Mouse (Mus musculus): ENCODE results near the gene Dlg2. TPM values are rescaled to one million over a fixed set of nuclear protein-coding genes. Genes with fewer than 3 reads are reported as not detected.

The Dlg2 gene
- polyA plus RNA-seq, 1 experiment: 1.7 TPM

DNA sequence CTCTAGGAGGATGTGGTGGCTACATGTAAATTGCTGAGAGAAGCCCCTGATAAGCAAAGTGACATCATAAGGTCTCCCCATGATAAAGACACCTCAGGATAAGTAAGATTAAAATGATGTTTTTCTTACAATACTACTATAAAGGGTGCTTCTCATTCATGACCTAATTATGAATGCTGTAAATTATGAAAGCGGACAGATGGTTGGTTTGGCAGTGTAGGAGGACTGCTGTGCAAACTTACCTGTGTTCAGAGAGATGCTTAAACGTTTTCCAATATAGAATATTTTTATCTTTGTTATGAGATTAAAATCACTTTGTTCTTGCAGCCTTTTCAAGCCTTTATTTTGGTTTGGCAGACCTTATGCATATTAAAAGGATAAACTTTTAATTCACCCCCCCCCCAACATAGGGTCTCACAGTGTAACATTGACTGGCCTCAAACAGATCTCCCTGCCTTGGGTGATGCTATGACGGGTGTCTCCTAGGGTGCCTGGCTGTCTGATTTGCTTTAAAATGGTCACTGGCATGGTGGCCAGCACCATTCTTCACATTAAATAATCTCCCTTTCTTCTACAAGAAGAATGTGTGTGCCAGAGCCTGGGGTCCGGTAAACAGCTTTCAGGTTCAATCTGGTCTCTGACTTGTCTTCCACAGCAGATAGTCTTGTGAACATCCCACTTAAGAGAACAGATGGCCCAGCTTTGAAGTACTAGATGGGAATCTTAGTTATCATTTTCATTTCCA, 1529.4 kb downstream of the Dlg2 start:
- DNase-seq (ENCODE audit: low read depth in 1 of 2, low spot score in 2 of 2): no peak
- no peaks in the 10 kb centered on the region for H3K36me3 ChIP-seq (ENCODE audit: control insufficient read depth, insufficient read depth, low read length)
- no peak overlapping the region for H3K27ac ChIP-seq (ENCODE audit: insufficient read depth, low read length)
- TF ChIP-seq CTCF (IDR thresholded peaks at IDR 0.05; ENCODE audit: extremely low read depth, insufficient read depth, insufficient read length, insufficient replicate concordance) (no peak), POLR2A (IDR thresholded peaks at IDR 0.05; ENCODE audit: low read depth, low read length) (no peak)
- no peak overlapping the region for H3K4me3 ChIP-seq (ENCODE audit: extremely low read depth, insufficient read depth, insufficient read length)
- no peaks in the 10 kb centered on the region for H3K4me1 ChIP-seq (ENCODE audit: control insufficient read depth, insufficient read depth, insufficient read length)
- no peaks in the 10 kb centered on the region for H3K27me3 ChIP-seq (ENCODE audit: control insufficient read depth, insufficient read depth, low read length)
- WGBS: 82% methylated on average over 4 of the region's 4 CpGs

GRCm38 (mm10) chr7:92008702-92009101, 1532.2 kb downstream of the Dlg2 start:
- no peak overlapping the region for H3K27ac ChIP-seq (ENCODE audit: insufficient read depth, low read length)
- no peak for TF ChIP-seq CTCF (IDR thresholded peaks at IDR 0.05; ENCODE audit: extremely low read depth, insufficient read depth, insufficient read length, insufficient replicate concordance)
- H3K4me3 ChIP-seq (ENCODE audit: extremely low read depth, insufficient read depth, insufficient read length): no peak overlapping the region
- no peaks in the 10 kb centered on the region for H3K4me1 ChIP-seq (ENCODE audit: control insufficient read depth, insufficient read depth, insufficient read length)
- H3K27me3 ChIP-seq (ENCODE audit: control insufficient read depth, insufficient read depth, low read length): no peaks in the 10 kb centered on the region
- no peaks in the 10 kb centered on the region for H3K36me3 ChIP-seq (ENCODE audit: control insufficient read depth, insufficient read depth, low read length)
- WGBS: 97% methylated on average over 1 of the region's 1 CpGs
- DNase-seq (ENCODE audit: low read depth in 1 of 2, low spot score in 2 of 2): no peak

DNA sequence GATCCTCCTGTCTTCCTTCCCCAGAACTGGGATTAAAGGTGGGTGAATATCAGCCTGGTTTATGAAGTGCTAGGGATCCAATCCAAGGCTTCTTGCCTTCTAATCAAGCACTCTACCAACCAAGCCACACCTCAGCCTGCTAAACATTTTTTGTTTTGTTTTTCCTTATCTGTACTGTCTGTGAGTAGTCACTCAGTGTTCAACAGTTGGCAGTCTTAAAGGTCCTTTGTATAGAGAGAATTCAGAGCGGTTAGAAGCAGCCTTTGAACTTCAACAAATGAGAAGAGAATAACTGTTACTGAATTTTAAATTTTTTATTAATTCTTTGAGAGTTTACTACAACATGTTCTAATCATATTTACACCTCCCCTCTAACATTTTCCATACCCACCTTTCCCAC, 1548.5 kb downstream of the Dlg2 start:
- H3K4me3 ChIP-seq (ENCODE audit: extremely low read depth, insufficient read depth, insufficient read length): no peak overlapping the region
- H3K4me1 ChIP-seq (ENCODE audit: control insufficient read depth, insufficient read depth, insufficient read length): no peaks in the 10 kb centered on the region
- H3K27me3 ChIP-seq (ENCODE audit: control insufficient read depth, insufficient read depth, low read length): no peaks in the 10 kb centered on the region
- no peak for TF ChIP-seq CTCF (IDR thresholded peaks at IDR 0.05; ENCODE audit: extremely low read depth, insufficient read depth, insufficient read length, insufficient replicate concordance)
- TF ChIP-seq POLR2A (IDR thresholded peaks at IDR 0.05; ENCODE audit: low read depth, low read length): no peak
- H3K36me3 ChIP-seq (ENCODE audit: control insufficient read depth, insufficient read depth, low read length): no peaks in the 10 kb centered on the region
- no peak for DNase-seq (ENCODE audit: low read depth in 1 of 2, low spot score in 2 of 2)
- WGBS: 76% methylated on average over 1 of the region's 1 CpGs
- no peak overlapping the region for H3K27ac ChIP-seq (ENCODE audit: insufficient read depth, low read length)

- Histone ChIP-seq H3K4me1 (ENCODE audit: control insufficient read depth, insufficient read depth, insufficient read length) (no peaks in the 10 kb centered on the region), H3K36me3 (ENCODE audit: control insufficient read depth, insufficient read depth, low read length) (no peaks in the 10 kb centered on the region), H3K4me3 (ENCODE audit: extremely low read depth, insufficient read depth, insufficient read length) (no peak overlapping the region), H3K27ac (ENCODE audit: insufficient read depth, low read length) (no peak overlapping the region), H3K27me3 (ENCODE audit: control insufficient read depth, insufficient read depth, low read length) (no peaks in the 10 kb centered on the region)
- 81% methylated on average over 2 of the region's 2 CpGs for WGBS
- TF ChIP-seq POLR2A (IDR thresholded peaks at IDR 0.05; ENCODE audit: low read depth, low read length): no peak
- TF ChIP-seq CTCF (IDR thresholded peaks at IDR 0.05; ENCODE audit: extremely low read depth, insufficient read depth, insufficient read length, insufficient replicate concordance): no peak
- no peak for DNase-seq (ENCODE audit: low read depth in 1 of 2, low spot score in 2 of 2)
Observed at GRCm38 (mm10) chr7:92025465-92026056, 1549.1 kb downstream of the Dlg2 start.

- no peak overlapping the region for H3K27ac ChIP-seq (ENCODE audit: insufficient read depth, low read length)
- H3K4me3 ChIP-seq (ENCODE audit: extremely low read depth, insufficient read depth, insufficient read length): no peak overlapping the region
- TF ChIP-seq POLR2A (IDR thresholded peaks at IDR 0.05; ENCODE audit: low read depth, low read length): no peak
- TF ChIP-seq CTCF (IDR thresholded peaks at IDR 0.05; ENCODE audit: extremely low read depth, insufficient read depth, insufficient read length, insufficient replicate concordance): peak; percentile 32; the same call in 1 of the 2 replicates
- H3K4me1 ChIP-seq (ENCODE audit: control insufficient read depth, insufficient read depth, insufficient read length): no peaks in the 10 kb centered on the region
- no peaks in the 10 kb centered on the region for H3K36me3 ChIP-seq (ENCODE audit: control insufficient read depth, insufficient read depth, low read length)
- H3K27me3 ChIP-seq (ENCODE audit: control insufficient read depth, insufficient read depth, low read length): no peaks in the 10 kb centered on the region
- peak in 1 of 2 experiments; percentile 4 for DNase-seq (ENCODE audit: low read depth in 1 of 2, low spot score in 2 of 2)
- 40% methylated on average over 7 of the region's 7 CpGs for WGBS
Observed at GRCm38 (mm10) chr7:92027049-92027448, 1550.6 kb downstream of the Dlg2 start.

DNA sequence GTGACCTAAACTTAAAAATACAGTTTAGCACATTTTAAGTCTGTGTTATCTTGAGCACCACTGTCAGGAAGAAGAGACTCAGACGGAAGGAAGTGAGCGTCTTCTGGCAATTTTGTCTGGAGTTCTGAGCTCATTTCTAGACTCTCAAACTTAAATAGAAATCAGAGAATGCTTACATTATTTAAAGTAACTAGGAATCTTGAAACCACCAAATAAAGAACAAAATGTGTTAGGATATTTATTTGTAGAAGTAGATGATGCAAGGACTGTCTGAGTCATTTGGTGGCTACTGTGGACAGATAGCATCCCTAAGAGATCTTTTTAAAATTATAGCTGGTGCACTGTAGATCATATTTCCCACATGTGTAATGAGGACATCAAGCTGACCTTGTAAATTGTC, 1557.8 kb downstream of the Dlg2 start:
- no peaks in the 10 kb centered on the region for H3K36me3 ChIP-seq (ENCODE audit: control insufficient read depth, insufficient read depth, low read length)
- H3K27ac ChIP-seq (ENCODE audit: insufficient read depth, low read length): no peak overlapping the region
- H3K4me3 ChIP-seq (ENCODE audit: extremely low read depth, insufficient read depth, insufficient read length): no peak overlapping the region
- TF ChIP-seq CTCF (IDR thresholded peaks at IDR 0.05; ENCODE audit: extremely low read depth, insufficient read depth, insufficient read length, insufficient replicate concordance): no peak
- no peak for TF ChIP-seq POLR2A (IDR thresholded peaks at IDR 0.05; ENCODE audit: low read depth, low read length)
- H3K4me1 ChIP-seq (ENCODE audit: control insufficient read depth, insufficient read depth, insufficient read length): no peaks in the 10 kb centered on the region
- 90% methylated on average over 2 of the region's 2 CpGs for WGBS
- H3K27me3 ChIP-seq (ENCODE audit: control insufficient read depth, insufficient read depth, low read length): no peaks in the 10 kb centered on the region
- DNase-seq (ENCODE audit: low read depth in 1 of 2, low spot score in 2 of 2): no peak

- H3K27ac ChIP-seq (ENCODE audit: insufficient read depth, low read length): no peak overlapping the region
- no peaks in the 10 kb centered on the region for H3K4me1 ChIP-seq (ENCODE audit: control insufficient read depth, insufficient read depth, insufficient read length)
- TF ChIP-seq CTCF (IDR thresholded peaks at IDR 0.05; ENCODE audit: extremely low read depth, insufficient read depth, insufficient read length, insufficient replicate concordance): no peak
- no peak for TF ChIP-seq POLR2A (IDR thresholded peaks at IDR 0.05; ENCODE audit: low read depth, low read length)
- H3K36me3 ChIP-seq (ENCODE audit: control insufficient read depth, insufficient read depth, low read length): no peaks in the 10 kb centered on the region
- DNase-seq (ENCODE audit: low read depth in 1 of 2, low spot score in 2 of 2): no peak
- no peaks in the 10 kb centered on the region for H3K27me3 ChIP-seq (ENCODE audit: control insufficient read depth, insufficient read depth, low read length)
- H3K4me3 ChIP-seq (ENCODE audit: extremely low read depth, insufficient read depth, insufficient read length): no peak overlapping the region
Observed at GRCm38 (mm10) chr7:92040187-92040586, 1563.7 kb downstream of the Dlg2 start.
